Mouse (Mus musculus) T-helper 2 cell (primary cell): ENCODE results near the gene Notch3.
"Not testable (repeated sequence)": the region's sequence is repeated elsewhere in the genome, so short reads cannot be mapped to it uniquely, and the experiment has no call there.

Source experiments
- in situ Hi-C: fragments of 300-600 bp; cut with MboI, MseI; formaldehyde crosslinking; loops from one replicate; pipeline ENCODE4 v1.15.1; 2025; ENCODE audit warnings: high pct_unique_total_duplicates

The Notch3 gene

DNA sequence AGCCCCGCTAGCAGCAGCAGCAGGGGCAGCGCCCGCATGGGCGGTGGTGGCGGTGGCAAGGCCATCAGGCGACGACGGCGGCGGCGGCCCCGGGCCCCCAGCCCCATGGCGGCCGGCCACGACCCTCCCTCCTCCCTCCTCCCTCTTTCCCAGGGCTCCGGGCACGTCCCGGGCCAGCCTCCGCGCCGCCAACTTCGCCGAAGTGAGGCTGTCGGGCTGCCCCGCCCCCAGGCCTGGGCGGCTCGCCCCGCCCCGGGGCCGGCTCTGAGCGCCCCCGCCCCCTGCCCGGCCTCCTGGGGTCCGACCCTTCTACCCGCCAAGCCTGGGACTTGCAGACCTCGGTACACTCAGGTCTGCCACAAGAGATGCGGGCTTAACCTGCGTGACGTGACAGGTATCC, at the start of gene Notch3:
Gene Notch3 (minus strand): TSS at position 166 of the 400 bp plus-strand sequence.
- in situ Hi-C loops: no loop called here

DNA sequence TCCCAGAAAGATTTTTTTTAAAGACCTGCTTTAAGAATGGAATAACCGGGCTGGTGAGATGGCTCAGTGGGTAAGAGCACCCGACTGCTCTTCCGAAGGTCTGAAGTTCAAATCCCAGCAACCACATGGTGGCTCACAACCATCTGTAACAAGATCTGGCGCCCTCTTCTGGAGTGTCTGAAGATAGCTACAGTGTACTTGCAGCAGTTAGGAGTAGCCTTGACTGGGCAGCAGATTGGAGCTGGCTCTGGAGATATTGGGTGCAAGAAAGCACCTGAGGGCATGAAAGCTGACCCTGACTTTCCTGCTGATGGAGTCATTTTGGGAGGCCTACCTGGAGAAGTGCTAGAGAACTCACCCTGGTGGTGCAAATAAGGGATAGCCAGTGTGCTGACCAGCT, 48.9 kb upstream of the Notch3 start:
- in situ Hi-C loops: not testable (repeated sequence)

DNA sequence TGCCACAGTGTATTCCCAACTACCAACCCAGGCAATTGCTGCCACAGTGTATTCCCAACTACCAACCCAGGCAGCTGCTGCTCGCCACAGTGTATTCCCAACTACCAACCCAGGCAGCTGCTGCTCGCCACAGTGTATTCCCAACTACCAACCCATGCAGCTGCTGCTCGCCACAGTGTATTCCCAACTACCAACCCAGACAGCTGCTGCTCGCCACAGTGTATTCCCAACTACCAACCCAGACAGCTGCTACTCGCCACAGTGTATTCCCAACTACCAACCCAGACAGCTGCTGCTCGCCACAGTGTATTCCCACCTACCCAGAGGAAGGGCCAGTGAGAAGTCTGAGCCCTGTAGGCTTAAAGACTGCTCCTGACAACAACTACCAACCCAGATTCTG, 44.9 kb upstream of the Notch3 start:
- in situ Hi-C loops: not testable (repeated sequence)

DNA sequence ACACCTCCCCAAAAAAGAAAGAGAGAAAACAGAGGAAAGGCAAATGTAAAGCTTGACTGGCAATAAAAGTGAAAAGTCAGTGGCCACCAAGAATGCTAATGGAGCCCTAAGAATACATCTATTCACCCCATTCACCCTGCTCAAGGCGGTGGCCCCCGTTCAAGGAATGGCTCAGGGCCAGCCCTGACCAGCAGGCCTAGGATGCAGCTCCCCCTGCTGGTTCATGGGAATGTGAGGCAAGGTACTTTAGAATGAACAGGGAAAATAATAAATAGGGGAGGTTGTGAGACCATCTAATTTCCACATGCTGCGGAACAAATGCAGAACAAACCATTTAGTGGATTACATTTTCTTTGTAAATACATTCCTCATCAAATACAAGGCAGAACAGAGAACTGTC, 43.1 kb upstream of the Notch3 start:
- in situ Hi-C loops: no loop called here

DNA sequence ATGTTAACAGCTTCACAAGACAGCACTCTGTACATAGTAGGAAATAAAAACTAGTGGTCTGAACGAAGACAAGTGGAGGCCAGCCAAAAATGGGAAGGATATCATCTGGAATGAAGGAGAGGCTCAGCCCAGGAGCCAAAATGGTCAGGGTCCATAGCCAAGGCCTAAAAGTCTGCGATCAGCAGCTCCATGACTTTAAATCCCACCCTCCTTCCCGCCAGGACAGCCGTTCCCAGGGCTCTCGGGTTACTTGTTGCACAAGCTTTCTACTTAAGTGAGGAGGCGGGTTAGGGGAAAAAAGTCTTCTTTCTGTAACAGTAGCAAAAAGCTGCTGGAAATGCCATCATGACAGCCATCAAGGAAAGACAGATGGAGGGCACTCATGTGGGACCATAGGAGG, 42.5 kb upstream of the Notch3 start:
- in situ Hi-C loops: no loop called here

DNA sequence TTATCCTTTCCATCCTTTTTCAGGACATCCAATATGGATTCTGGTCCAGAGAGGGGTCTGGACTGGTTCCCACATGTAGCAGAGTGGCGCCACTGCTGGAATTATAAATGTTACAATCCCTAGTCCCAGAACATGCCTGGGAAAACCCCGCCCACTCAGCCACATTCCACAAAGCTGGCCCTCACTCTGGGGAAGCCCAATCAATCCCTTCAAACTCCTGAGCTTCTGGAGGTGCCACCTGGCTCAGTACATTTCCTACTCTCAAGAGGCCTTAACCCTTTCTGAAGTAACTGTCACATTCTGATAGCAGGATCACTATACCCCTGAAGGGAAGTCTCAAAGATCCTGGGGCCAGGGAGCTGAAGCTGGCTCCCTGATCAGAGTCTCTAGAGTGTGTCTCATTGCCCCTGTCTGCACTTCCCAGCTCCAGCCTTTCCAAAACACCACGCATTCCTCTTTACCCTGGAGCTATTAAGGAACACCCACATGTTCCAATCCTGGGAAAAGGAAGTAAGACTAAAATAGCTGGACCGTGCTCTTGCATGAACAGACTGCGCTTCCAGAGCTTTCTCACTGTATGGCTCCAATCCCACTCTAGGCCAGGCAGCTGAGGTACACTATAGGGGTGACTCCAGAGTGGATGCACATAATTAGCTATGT, 41.1 kb upstream of the Notch3 start:
- in situ Hi-C loops: no loop called here

DNA sequence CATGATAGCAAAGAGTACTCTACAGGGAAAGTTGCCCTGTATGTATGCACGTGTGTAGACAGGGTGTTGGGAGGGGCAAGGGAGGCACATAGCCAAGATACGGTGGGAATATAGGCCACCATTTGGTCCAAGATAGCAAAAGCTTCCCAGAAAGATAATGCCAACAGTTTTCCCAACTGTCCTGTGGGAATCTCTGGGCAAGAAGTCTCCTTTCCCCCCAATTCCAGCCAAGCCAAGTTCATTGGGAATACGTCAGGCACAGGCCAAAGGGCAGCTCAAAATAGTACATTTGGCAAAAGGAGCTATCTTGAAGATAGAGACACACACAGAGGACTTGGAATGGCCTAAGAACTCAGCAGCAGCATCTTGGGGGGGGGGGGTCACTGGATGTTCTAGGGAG, 38.7 kb upstream of the Notch3 start:
- in situ Hi-C loops: no loop called here

DNA sequence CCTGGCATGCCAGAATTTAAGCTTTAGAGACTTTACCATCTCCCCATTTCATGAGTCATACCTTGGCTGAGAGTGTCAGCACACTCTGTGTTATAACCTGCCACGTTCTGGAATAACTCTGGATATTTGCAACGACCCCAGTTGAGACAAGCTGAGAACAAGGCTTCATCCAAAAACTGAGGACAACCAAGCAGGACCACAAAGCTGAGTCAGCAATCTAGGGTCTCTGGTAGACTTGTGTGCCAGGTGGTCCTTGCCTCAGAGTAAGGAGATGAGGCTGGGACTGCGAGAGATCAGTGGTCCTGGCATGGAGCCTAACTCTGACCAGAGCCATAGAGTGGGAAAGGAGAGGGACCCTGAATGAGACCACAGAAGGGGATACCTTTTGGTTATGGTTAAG, 36.3 kb upstream of the Notch3 start:
- in situ Hi-C loops: no loop called here

DNA sequence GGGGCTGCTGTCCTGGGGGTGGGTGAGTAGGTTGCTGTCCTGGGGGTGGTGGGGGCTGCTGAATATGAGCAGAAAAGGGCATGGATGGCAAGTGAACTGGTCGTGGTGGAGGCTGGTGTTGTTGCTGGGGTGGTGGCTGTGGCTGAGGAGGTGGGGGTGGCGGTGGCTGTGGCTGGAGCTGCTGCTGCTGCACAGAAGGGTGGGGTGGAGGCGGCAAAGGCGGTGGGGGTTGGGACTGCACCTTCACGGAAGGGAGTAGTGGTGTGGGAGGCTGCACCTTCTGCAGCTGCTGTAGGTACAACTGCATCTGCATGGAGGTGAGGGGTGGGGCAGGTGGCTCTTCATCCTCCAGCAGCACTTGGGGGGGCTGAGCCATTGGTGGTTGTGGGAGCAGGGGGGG, 34.4 kb upstream of the Notch3 start:
- in situ Hi-C loops: no loop called here

DNA sequence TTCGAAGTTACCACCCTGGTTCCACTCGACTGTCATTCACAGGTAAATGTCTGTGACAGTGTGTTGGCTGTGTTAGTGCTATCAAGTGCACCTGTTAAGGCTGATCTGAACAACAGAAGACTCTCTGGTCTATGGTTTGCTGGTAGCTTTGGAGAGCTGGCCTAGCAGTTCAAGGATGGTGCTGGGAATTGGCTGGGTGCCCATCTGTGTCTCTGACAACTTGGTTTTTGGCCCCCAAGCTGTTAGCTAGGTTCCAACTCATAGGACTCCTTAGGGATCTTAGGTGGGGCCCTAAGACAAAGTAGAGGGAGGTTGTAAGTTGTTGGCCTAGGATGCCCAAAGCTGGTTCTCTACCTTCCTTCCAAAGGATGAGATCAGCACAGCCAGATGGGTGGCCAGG, 33.1 kb upstream of the Notch3 start:
- in situ Hi-C loops: no loop called here

DNA sequence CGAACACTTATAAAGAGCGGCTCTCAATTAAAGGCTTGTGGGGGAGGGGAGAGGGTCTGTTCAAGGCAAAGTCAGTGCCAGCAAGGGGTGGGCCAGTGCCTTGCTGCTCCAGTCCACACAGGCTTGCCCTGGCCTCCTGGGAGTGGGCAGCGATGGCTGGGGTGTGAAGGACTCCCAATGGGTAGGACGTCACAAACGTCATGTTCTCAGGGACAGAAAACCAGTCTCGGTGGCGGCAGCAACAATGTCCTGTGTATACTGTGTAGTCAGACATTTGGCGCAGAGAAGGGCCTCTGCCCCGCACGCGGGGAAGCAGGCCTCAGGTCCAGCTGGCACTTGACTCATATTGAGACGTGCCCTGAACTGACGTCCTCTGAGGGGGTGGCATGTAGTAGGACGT, 30.5 kb upstream of the Notch3 start:
- in situ Hi-C loops: no loop called here

DNA sequence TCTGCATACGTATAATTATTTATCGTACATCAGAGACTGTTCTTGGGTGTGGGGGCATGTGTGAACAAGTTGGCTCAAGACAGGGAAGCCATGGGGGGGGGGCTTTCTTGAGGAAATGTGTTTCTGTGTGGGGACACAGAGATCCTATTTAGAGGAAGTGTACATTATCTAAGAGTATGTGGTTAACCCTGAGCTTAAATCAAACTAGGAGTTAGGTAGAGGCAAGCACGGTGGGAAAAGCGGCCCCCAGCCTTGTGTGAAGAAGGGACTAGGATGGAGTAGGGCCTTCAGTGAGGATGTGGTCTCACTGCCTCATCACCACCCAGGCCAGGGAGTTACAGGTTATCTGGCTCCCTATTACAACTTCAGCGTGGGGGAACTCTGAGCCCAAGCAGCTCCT, 29.1 kb upstream of the Notch3 start:
- in situ Hi-C loops: no loop called here

DNA sequence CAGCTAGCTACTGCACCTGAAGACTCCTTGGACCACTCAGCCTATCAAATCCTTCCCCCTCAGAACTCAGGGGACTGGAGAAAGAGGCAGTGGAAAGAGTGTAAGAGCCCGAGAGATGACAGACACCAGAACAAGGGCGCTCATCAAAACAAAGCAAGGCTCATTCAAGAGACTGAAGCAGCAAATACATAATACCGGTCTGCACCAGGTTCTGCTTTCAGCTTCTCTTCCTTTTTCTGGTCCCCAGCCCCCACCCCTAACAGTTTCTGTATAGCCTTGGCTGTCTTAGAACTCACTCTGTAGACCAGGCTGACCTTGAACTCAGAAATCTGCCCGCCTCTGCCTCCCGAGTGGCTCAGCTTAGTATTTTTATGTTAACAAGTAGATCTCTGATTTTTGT, 26.4 kb upstream of the Notch3 start:
- in situ Hi-C loops: no loop called here

DNA sequence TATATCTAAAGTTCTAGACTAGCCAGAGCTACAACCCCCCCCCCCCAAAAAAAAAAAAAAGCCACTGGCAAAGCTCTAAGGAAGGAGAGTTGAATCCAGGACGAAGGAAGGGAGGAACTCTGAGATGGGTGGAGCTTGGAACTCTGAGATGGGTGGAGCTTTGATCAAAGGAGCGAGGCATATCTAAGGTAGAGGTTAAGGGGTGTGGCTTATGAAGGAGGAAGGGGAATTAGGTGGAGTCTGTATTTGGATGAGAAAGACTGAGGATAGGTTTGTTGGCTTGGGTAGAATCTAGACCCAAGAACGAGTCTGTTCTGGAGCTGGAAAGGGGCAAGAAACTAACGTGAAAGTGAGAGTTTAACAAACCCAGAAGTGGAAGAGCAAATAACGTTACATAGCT, 23.2 kb upstream of the Notch3 start:
- in situ Hi-C loops: no loop called here

DNA sequence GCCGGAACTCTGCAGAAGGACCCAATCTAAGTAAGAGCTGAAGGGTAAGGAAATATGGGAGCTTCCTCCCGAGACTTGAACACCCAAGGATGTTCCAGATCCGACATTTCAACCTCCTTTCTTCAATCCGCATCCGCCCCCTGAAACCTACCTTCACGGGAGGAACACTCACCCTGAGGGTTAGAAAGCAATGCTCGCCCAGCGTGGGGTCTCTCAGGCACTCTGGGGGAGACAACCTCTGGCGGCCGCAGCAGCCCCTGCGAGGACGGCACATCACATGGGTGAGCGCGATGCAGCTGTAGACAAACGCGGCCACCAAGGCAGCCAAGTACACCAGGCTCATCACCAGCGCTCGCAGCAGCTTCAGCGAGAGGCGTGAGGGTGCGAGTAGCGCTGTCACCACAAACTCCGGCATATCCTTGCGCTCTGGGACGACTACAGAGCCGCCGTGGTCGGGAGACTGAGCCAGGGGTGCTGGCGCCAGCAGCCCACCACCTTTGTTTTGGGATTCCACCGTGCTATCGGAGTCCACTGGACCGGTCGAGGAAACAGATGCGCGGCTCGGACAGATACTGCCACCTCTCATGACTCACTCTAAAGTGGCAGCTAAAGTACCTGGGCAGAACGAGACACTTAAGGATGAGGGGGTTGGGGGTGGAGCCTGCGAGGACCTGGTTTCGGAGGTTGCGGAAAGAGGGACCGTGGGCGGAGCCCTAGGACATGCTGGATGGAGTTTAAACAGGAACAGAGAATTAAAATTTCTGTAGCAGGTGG, 22.4 kb upstream of the Notch3 start, which contains the start of gene Ephx3:
Gene Ephx3 (minus strand): TSS at position 687 of the 774 bp plus-strand sequence.
- in situ Hi-C loops: no loop called here

DNA sequence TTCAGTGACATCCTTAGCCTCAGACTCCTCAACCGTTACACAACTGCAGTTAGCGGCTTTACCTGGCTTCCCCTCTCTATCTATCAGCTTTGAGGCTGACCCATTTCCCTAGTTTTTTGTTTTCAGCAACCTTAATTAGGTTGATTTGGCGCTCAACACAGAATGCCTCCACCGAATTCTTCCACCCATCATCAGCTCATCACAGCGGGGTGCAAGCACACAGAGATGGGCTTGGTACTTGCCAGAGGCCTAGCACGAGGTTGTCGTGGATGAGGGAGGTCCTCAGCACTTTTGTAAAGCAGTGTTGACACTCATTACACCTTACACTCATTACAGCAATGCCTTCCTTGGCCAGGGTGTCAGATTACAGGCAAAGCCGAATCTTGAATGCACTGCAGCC, 16.4 kb upstream of the Notch3 start:
- in situ Hi-C loops: no loop called here

DNA sequence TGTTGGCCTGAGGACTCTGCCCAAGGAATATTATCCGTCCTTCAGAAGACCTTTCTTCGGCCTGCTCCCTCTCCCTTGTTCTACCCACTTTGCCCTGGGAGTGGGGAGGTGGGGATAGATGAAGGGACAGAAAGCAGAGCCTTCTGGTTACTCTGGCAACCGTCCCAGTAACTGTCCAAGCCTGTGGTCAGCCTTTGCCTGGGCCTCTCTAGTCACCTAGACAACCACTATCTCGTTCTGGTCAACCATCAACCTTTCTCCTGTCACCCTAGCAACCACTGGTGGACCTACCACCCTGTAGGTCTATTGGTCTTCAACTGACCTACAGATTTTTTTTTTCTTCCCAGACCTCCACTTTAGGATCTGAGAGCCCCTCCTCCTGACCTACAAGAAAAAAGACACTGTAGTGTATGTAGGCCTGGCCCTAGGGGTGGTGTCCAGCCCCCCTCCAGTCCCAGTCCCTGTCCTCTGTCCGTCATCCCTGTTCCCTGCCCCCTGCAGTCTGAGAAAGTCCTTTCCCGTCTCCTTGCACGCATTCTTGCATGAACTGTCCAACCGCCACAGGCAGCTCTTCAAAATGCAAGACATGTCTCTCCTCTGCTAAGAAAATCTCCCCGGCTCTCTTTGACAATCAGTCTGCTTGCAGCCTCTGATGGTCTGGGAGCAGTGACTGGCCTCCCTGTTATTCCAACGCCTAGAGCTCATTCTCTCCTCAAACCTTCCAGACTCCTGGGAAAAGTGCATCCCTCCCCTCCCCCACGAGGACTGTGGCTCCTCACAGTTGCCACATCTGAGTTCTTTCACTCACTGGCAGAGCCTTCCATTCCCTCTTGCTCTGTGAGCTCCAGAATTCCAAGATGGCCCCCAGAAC, 13.2 kb upstream of the Notch3 start:
- in situ Hi-C loops: no loop called here

DNA sequence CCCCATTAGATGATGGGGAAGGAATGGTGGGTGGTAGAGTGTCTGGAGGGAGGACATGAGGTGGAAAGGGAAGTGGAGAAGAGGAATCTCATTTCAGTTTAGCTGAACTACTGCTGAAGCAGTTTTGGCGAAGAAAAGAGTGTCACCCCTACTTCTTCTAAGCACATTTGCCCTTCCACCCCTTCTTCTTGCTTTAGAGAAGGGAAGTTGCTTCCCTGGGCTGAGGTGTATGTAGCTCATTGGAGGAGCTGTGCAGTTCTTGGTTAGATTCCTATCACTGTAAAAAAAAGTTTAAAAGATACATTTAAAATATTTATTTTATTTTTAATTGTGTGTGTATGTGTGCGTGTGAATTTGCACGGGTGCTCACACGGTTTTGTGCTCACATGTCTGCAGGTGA, 10.3 kb upstream of the Notch3 start:
- in situ Hi-C loops: no loop called here

DNA sequence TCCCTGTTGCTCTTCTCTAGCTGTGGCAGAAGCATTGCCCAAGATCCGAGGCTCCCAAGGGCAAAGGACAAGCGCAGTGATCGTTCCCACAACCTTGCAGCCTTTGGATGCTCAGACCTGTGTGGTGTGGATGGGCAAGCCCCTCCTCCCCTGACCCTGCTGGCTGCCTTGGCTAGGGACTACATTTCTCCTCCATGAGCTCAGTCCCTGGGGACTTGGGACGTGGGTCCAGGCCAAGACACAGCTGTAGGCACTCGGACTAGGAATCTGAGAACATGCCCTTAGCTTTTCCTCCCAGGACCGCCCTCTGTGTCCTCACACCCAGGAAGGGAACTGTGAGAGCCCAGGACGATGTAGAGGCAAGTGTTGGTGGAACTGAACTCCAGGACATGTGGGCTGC, 6.5 kb upstream of the Notch3 start:
- in situ Hi-C loops: no loop called here

DNA sequence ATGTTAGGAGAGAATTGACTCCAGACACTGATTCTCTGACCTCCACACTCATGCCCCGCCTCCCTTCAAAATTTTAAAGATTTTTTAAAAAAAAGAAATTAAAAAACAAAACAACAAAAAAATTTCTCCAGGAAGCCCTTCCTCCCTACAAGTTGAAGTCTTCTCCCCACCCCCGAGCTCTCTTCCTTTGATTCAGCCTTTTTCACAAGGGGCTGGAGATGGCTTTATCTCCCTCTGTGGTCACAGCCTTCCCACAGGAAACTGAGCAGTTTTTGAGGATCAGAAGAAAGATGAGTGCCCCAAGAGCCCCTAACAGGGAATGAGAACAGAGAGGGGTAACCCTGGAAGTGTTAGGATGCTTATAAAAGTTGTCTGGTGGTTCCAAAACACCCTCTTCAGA, 5.8 kb upstream of the Notch3 start:
- in situ Hi-C loops: no loop called here

DNA sequence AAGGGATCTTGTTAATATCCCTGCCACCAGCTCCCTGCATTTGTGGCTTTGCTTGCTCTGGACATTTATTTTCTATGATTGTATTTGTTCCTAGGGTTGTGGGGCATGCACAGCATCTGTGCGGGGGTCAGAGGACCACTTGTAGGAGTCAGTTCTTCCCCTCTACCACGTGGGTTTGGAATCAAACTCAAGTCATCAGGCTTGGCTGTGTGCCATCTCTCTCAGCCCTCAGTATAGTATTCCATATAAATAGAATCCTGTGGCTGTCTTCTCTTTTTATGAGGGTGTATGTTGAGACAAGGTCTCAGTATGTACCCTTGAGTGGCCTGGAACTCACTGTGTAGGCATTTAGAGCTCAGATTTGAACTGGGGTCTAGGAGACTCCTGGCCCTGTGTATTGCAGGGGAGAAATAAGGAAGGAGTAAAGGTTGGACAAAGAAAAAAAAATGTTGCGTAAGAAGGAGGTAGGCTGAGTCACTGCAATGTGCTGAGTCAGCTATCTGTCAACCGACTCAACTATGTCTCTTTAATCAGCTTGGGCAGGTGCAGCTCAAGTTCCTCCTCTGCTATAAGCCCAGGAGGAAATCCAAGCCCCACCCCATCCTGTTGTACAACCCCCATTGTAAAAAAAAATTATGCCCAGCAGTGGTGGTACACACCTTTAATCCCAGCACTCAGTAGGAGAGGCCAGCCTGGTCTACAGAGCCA, 3.0 kb upstream of the Notch3 start:
- in situ Hi-C loops: no loop called here
